Mouse (Mus musculus) embryonic facial prominence, embryonic 11.5 days (tissue): ENCODE measurements at regions not wholly inside any gene's neighbourhood (a gene's known extent, or its start where the extent isn't known, plus 50 kb on each side); places are given as distances from the start of the nearest gene placed in this dataset.
"Not testable (repeated sequence)": the region's sequence is repeated elsewhere in the genome, so short reads cannot be mapped to it uniquely, and the experiment has no call there.

Source experiments
- ATAC-seq: fragments of 200-750 bp; cut with Nextera tagmentation; replicated peaks from 2 replicates; pipeline ENCODE4 v1.8.0; 2017; ENCODE audit warnings: low read depth; ENCODE audit not compliant: insufficient number of reproducible peaks, low FRiP score, low TSS enrichment
- DNase-seq: peaks from one replicate; pipeline ENCODE4 v3.0.0-alpha.2; 2015; ENCODE audit warnings: low spot score
- H3K27ac ChIP-seq: fragments of 300-500 bp; sonication (generic); replicated peaks from 2 replicates; pipeline ENCODE4 v1.5.1; 2014; ENCODE audit warnings: mild to moderate bottlenecking, low read depth, low read length, control low read depth
- H3K27me3 ChIP-seq: fragments of 300-500 bp; sonication (generic); 2 replicates; pipeline ENCODE4 v1.6.1; 2014; ENCODE audit warnings: mild to moderate bottlenecking, low read length, moderate library complexity, mixed read lengths; ENCODE audit not compliant: control insufficient read depth, insufficient read depth
- H3K36me3 ChIP-seq: fragments of 300-500 bp; sonication (generic); replicated peaks from 2 replicates; pipeline ENCODE4 v1.6.1; 2014; ENCODE audit warnings: low read depth, mild to moderate bottlenecking, low read length, moderate library complexity, mixed read lengths; ENCODE audit not compliant: control insufficient read depth, insufficient read depth
- H3K4me1 ChIP-seq: fragments of 300-500 bp; sonication (generic); 2 replicates; pipeline ENCODE4 v1.6.1; 2014; ENCODE audit warnings: low read length, mixed read lengths; ENCODE audit not compliant: control insufficient read depth, insufficient read depth
- H3K4me2 ChIP-seq: fragments of 300-500 bp; sonication (generic); 2 replicates; pipeline ENCODE4 v1.6.1; 2014; ENCODE audit warnings: low read depth, mild to moderate bottlenecking, control low read depth, low read length, moderate library complexity
- H3K4me3 ChIP-seq: fragments of 300-500 bp; sonication (generic); 2 replicates; pipeline ENCODE4 v1.5.1; 2014; ENCODE audit warnings: low read depth, low read length, control low read depth
- H3K9ac ChIP-seq: fragments of 300-500 bp; sonication (generic); replicated peaks from 2 replicates; pipeline ENCODE4 v1.6.1; 2014; ENCODE audit warnings: mild to moderate bottlenecking, control low read depth, low read length
- H3K9me3 ChIP-seq: fragments of 300-500 bp; sonication (generic); replicated peaks from 2 replicates; pipeline ENCODE4 v1.6.1; 2016; ENCODE audit warnings: mild to moderate bottlenecking, low read length, inconsistent platforms, mixed read lengths; ENCODE audit not compliant: control insufficient read depth
- WGBS: fragments of 180-500 bp; shearing (Covaris S2); extraction: QIAGEN DNeasy Blood & Tissue Kit; methylation state at CpG from one replicate; pipeline ENCODE4 v1.1.7; 2014; 5-methylcytosine and 5-hydroxymethylcytosine counted together

DNA sequence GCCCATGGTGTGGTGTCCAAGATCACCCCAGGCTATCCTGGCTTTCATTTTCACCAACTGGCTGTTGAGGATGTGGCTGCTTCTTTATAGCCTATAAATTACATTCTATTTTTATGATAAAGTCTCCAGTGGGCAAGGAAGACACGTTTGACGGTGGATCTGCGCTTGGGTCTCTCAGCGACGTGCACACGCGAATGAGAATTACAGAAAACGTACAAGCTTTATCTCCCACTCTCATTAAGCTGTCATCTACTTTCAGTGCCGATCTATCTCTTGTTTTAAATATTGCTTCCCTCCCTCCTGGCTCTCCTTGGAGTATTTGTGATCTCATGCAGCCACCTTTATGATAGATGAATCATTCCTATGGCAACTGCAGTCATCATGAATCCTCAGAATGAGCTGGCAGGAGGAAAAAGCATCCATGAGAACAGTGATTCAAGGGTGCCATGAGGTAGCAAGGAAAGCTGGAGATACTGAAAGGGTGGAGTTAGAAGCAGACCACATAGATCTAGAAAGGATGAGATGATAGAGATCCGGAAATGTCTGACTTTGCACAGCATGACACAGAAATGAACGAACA, 568.0 kb upstream of the Klhl29 start:
- Histone ChIP-seq H3K27me3 (no peaks in the 10 kb centered on the region), H3K4me1 (no peaks in the 10 kb centered on the region), H3K27ac (no peak overlapping the region), H3K36me3 (no peaks in the 10 kb centered on the region), H3K9me3 (no peaks in the 10 kb centered on the region), H3K4me2 (no peak overlapping the region), H3K9ac (no peak overlapping the region), H3K4me3 (no peak overlapping the region)
- 89% methylated on average over 11 of the region's 11 CpGs for WGBS
- no peak for DNase-seq
- ATAC-seq, result no peak

DNA sequence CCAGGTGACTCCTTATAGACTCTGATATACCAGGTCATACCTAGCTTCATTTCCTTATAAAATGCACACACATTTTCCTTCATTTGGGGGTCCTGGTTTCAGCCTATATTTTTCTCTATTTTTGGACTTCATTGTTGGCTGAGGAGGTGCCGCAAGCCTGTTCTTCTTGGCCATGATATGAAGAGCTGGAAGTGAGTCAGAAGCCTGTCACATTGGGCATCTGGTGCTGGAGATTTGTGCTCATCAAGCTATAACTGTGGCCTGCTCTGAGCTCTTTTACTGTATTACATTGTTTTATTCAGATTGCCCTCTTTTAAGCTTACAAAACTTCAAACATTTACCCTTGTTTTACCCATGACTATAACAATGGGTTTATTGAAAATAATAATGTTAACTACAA, 545.8 kb upstream of the Klhl29 start:
- WGBS, result 100% methylated on average over 1 of the region's 1 CpGs
- Histone ChIP-seq H3K9ac (no peak overlapping the region), H3K4me2 (no peak overlapping the region), H3K4me1 (no peaks in the 10 kb centered on the region), H3K4me3 (no peak overlapping the region), H3K36me3 (no peaks in the 10 kb centered on the region), H3K27me3 (no peaks in the 10 kb centered on the region), H3K9me3 (no peaks in the 10 kb centered on the region), H3K27ac (no peak overlapping the region)
- no peak for ATAC-seq
- DNase-seq, result no peak

DNA sequence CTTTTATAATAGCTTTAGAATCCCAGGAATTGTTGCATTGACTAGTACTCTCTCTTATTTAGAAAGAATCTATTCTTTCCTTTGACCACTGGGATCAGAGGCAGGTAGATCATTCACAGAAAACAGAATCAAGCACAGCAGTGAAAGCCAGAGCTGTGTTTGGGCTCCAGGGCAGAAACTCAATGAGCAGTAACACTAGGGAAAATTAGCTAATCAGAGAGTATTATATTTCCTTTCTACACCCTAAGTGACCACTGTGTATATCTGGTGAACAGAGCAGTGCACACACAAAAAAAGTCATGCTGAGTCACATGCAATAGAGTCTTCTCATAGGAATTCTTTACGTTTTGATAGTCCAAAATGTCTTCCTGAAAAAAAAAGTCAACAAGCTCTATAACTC, 542.5 kb upstream of the Klhl29 start:
- H3K27ac ChIP-seq, result no peak overlapping the region
- H3K36me3 ChIP-seq, result no peaks in the 10 kb centered on the region
- H3K9me3 ChIP-seq, result no peaks in the 10 kb centered on the region
- no peak for DNase-seq
- no peak for ATAC-seq
- no peak overlapping the region for H3K4me2 ChIP-seq
- no peaks in the 10 kb centered on the region for H3K27me3 ChIP-seq
- H3K4me3 ChIP-seq, result no peak overlapping the region
- 64% methylated on average over 1 of the region's 1 CpGs for WGBS
- no peak overlapping the region for H3K9ac ChIP-seq
- no peaks in the 10 kb centered on the region for H3K4me1 ChIP-seq

DNA sequence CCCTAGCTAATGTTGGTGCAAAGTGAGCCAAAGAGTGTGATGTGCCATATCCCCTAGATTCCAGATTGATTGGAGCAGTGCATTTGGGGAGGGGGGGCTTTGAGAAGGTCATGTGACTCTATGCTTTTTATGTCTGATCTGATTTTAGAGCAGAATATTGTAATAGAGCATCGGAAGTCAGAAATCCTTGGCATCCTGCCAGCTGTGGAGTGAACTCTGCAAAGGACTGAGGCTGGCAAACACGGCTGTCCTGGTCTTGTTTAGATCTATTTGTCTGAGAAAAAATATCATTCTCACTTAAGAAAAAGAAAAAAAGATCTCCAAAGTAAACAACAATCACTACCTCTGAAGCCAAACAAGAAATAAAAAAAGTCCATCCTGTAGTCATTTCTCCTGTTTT, 530.8 kb upstream of the Klhl29 start:
- DNase-seq, result no peak
- Histone ChIP-seq H3K36me3 (no peaks in the 10 kb centered on the region), H3K4me3 (no peak overlapping the region), H3K4me1 (no peaks in the 10 kb centered on the region), H3K9me3 (no peaks in the 10 kb centered on the region), H3K4me2 (no peak overlapping the region), H3K9ac (no peak overlapping the region), H3K27me3 (no peaks in the 10 kb centered on the region), H3K27ac (no peak overlapping the region)
- ATAC-seq, result no peak
- WGBS, result 79% methylated on average over 2 of the region's 2 CpGs

- not testable (repeated sequence) for H3K27me3 ChIP-seq, H3K36me3 ChIP-seq, H3K4me1 ChIP-seq, ATAC-seq, DNase-seq, H3K27ac ChIP-seq, H3K4me3 ChIP-seq, H3K4me2 ChIP-seq, H3K9ac ChIP-seq, H3K9me3 ChIP-seq
- 54% methylated on average over 2 of the region's 3 CpGs for WGBS
Measured at GRCm38 (mm10) chr12:5891786-5892185, 516.3 kb upstream of the Klhl29 start.

GRCm38 (mm10) chr12:5866701-5867100, 491.2 kb upstream of the Klhl29 start:
- Histone ChIP-seq H3K4me2 (no peak overlapping the region), H3K9me3 (no peaks in the 10 kb centered on the region), H3K36me3 (no peaks in the 10 kb centered on the region), H3K9ac (no peak overlapping the region), H3K4me3 (no peak overlapping the region), H3K27ac (no peak overlapping the region), H3K27me3 (no peaks in the 10 kb centered on the region), H3K4me1 (no peaks in the 10 kb centered on the region)
- no peak for DNase-seq
- ATAC-seq, result no peak

- no peak overlapping the region for H3K9ac ChIP-seq
- no peaks in the 10 kb centered on the region for H3K36me3 ChIP-seq
- no peaks in the 10 kb centered on the region for H3K4me1 ChIP-seq
- no peaks in the 10 kb centered on the region for H3K27me3 ChIP-seq
- no peak overlapping the region for H3K4me2 ChIP-seq
- no peak overlapping the region for H3K4me3 ChIP-seq
- DNase-seq (no peak), ATAC-seq (no peak)
- no peak overlapping the region for H3K27ac ChIP-seq
- 75% methylated on average over 2 of the region's 2 CpGs for WGBS
- H3K9me3 ChIP-seq, result no peaks in the 10 kb centered on the region
Measured at GRCm38 (mm10) chr12:5859795-5860194, 484.3 kb upstream of the Klhl29 start.

DNA sequence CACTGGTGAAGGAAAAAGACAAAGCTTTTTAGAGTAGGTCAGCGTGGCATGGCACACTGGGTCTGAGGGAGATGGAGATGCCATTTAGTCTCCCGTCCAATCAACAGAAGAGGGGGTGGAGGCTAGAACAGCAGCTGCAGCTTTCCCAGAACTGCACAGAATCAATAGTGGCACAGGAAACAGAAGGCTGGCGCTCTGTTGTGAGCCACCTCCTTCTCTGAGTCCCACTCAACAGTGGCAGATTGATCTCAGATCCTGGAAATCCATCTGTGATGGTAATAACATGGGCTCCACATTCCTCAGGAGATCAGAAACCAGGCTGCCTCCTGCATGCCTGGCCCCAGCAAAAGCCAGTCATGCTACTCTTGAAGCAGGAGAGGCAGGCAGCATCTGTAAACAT, 480.9 kb upstream of the Klhl29 start:
- H3K4me2 ChIP-seq, result no peak overlapping the region
- H3K36me3 ChIP-seq, result no peaks in the 10 kb centered on the region
- no peak overlapping the region for H3K9ac ChIP-seq
- H3K4me1 ChIP-seq, result no peaks in the 10 kb centered on the region
- DNase-seq (no peak), ATAC-seq (no peak)
- 63% methylated on average over 3 of the region's 3 CpGs for WGBS
- H3K9me3 ChIP-seq, result no peaks in the 10 kb centered on the region
- no peaks in the 10 kb centered on the region for H3K27me3 ChIP-seq
- no peak overlapping the region for H3K4me3 ChIP-seq
- H3K27ac ChIP-seq, result no peak overlapping the region
